Mouse (Mus musculus): ENCODE measurements at regions not wholly inside any gene's neighbourhood (a gene's known extent, or its start where the extent isn't known, plus 50 kb on each side); places are given as distances from the start of the nearest gene placed in this dataset.

DNA sequence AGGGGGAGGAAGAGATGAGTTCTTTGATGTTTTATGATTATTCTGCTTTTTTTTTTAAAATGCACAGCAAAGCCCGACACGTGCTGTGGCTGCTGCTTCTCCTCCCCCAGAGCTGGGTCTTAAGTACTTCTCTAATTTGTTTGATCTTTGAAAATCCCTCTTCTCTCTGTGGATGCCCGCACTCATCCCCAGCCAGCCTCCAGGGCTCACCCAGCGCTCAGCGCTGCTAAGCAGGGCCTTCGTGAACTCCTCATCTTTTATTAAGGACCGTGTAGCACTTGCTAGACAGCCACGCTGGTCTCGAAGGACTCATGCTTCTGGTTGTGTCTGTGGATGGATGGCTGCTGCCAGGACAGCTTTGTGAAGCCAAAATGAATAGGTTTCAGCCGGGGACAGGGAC, 72.9 kb upstream of the Kcng1 start:
- 31% methylated on average over 10 of the region's 10 CpGs for whole genome bisulfite sequencing
- H3K27ac ChIP-seq (ENCODE audit: control insufficient read depth, insufficient read depth, low read depth, low read length, poor library complexity), result no peak overlapping the region
- TF ChIP-seq CTCF (IDR thresholded peaks at IDR 0.05; ENCODE audit: control insufficient read depth, insufficient read depth, low read length) (no peak), POLR2A (IDR thresholded peaks at IDR 0.05; ENCODE audit: borderline replicate concordance, control insufficient read depth, low read depth, low read length) (no peak)
- peaks cover 2% of the 10 kb centered on the region; the same call in 1 of the 2 replicates for H3K4me1 ChIP-seq (ENCODE audit: control insufficient read depth, insufficient read depth, low read length)
- H3K4me3 ChIP-seq (replicated peaks; ENCODE audit: control insufficient read depth, low read depth, low read length), result no peak overlapping the region

DNA sequence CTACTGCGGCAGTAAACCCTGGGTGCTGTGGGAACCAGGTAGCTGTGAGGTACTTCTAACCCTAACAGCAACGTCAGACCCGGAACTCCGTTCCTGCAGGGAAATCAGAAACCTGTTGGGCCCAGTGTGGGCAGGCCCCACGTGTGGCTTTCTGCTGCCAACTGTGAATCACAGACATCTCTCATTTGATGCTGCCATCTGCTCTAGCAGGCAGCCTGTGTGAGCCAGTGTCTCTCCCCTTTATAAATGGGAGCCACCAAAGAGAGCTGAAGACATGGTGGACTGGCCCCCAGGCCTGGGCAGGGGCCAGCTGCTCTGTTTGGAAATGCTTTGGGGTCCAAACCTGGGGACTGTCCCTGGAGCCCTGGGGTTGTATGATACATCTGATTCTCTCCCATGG, 71.1 kb upstream of the Kcng1 start:
- peaks cover 2% of the 10 kb centered on the region; the same call in 1 of the 2 replicates for H3K4me1 ChIP-seq (ENCODE audit: control insufficient read depth, insufficient read depth, low read length)
- no peak for TF ChIP-seq POLR2A (IDR thresholded peaks at IDR 0.05; ENCODE audit: borderline replicate concordance, control insufficient read depth, low read depth, low read length)
- no peak for TF ChIP-seq CTCF (IDR thresholded peaks at IDR 0.05; ENCODE audit: control insufficient read depth, insufficient read depth, low read length)
- H3K27ac ChIP-seq (ENCODE audit: control insufficient read depth, insufficient read depth, low read depth, low read length, poor library complexity), result peak overlapping the region; percentile 4; the same call in 1 of the 2 replicates
- no peak overlapping the region for H3K4me3 ChIP-seq (replicated peaks; ENCODE audit: control insufficient read depth, low read depth, low read length)
- 10% methylated on average over 5 of the region's 5 CpGs for WGBS

- TF ChIP-seq POLR2A (IDR thresholded peaks at IDR 0.05; ENCODE audit: borderline replicate concordance, control insufficient read depth, low read depth, low read length), result no peak
- 3% methylated on average over 3 of the region's 3 CpGs for WGBS
- peaks cover 2% of the 10 kb centered on the region; the same call in 1 of the 2 replicates for H3K4me1 ChIP-seq (ENCODE audit: control insufficient read depth, insufficient read depth, low read length)
- H3K4me3 ChIP-seq (replicated peaks; ENCODE audit: control insufficient read depth, low read depth, low read length), result no peak overlapping the region
- H3K27ac ChIP-seq (ENCODE audit: control insufficient read depth, insufficient read depth, low read depth, low read length, poor library complexity), result peak overlapping the region; percentile 35; the same call in 1 of the 2 replicates
Observed at GRCm38 (mm10) chr2:168352194-168352593, 70.7 kb upstream of the Kcng1 start.

DNA sequence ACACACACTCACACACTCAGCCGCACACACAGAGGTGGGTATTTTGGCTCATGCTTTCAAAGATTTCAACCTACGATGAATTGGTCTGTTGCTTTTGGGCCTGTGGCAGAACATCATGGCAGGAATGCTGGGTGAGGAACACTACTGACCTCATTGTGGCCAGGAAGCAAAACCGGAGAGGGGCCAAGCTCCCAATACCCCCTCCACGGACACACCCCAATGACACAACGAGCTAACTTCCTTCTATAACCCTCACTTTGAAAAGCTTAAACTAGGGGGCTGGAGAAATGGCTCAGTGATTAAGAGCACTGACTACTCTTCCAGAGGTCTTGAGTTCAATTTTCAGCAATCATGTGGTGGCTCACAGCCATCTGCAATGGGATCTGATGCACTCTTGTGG, 63.8 kb upstream of the Kcng1 start:
- TF ChIP-seq POLR2A (IDR thresholded peaks at IDR 0.05; ENCODE audit: borderline replicate concordance, control insufficient read depth, low read depth, low read length) (no peak), CTCF (IDR thresholded peaks at IDR 0.05; ENCODE audit: control insufficient read depth, insufficient read depth, low read length) (no peak)
- Histone ChIP-seq H3K4me3 (replicated peaks; ENCODE audit: control insufficient read depth, low read depth, low read length) (no peak overlapping the region), H3K27ac (ENCODE audit: control insufficient read depth, insufficient read depth, low read depth, low read length, poor library complexity) (no peak overlapping the region), H3K4me1 (ENCODE audit: control insufficient read depth, insufficient read depth, low read length) (no peaks in the 10 kb centered on the region)
- 36% methylated on average over 5 of the region's 5 CpGs for WGBS

DNA sequence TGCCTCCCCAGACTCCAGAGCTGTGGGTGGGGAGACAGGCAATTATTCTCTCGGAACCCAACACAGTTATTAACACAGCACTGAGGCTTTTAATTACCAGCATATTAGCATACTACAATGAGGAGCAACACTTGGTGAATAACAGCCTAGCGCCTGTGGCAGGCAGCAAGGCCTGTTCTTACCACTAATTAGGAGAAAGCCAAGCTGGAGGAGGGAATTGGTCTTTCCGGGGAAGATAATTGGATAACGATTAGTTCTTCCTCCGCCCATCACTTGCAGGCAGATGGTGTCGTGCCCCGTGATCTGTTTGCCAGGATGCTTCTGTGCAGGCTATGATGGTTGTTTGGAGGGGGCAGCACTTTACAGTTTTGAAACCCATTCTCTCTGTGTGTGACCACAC, 62.2 kb upstream of the Kcng1 start:
- TF ChIP-seq POLR2A (IDR thresholded peaks at IDR 0.05; ENCODE audit: borderline replicate concordance, control insufficient read depth, low read depth, low read length) (no peak), CTCF (IDR thresholded peaks at IDR 0.05; ENCODE audit: control insufficient read depth, insufficient read depth, low read length) (no peak)
- 85% methylated on average over 7 of the region's 7 CpGs for WGBS
- H3K27ac ChIP-seq (ENCODE audit: control insufficient read depth, insufficient read depth, low read depth, low read length, poor library complexity), result no peak overlapping the region
- H3K4me3 ChIP-seq (replicated peaks; ENCODE audit: control insufficient read depth, low read depth, low read length), result no peak overlapping the region
- no peaks in the 10 kb centered on the region for H3K4me1 ChIP-seq (ENCODE audit: control insufficient read depth, insufficient read depth, low read length)

DNA sequence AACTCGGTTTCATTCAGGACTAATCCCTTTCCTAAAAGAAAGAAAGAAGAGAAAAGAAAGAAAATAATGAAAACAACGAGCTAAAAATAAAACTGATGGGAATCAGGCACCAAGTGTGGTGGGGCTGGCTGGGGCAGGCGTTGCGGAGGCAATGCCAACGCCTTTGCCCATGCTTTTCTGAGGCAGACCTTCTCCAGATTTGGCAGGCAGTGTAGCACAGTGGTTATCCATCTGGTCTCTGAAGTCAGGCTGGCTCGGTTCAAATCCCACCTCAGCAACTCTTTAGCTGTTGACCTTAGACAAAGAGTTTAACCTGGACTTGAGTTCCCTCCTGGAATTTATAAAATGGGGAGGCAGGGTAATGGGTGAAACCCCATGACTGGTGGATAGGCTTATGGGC, 57.3 kb upstream of the Kcng1 start:
- Histone ChIP-seq H3K4me1 (ENCODE audit: control insufficient read depth, insufficient read depth, low read length) (no peaks in the 10 kb centered on the region; the same call in 1 of the 2 replicates), H3K4me3 (replicated peaks; ENCODE audit: control insufficient read depth, low read depth, low read length) (no peak overlapping the region), H3K27ac (ENCODE audit: control insufficient read depth, insufficient read depth, low read depth, low read length, poor library complexity) (no peak overlapping the region)
- WGBS, result 81% methylated on average over 6 of the region's 6 CpGs
- TF ChIP-seq POLR2A (IDR thresholded peaks at IDR 0.05; ENCODE audit: borderline replicate concordance, control insufficient read depth, low read depth, low read length), result no peak
- no peak for TF ChIP-seq CTCF (IDR thresholded peaks at IDR 0.05; ENCODE audit: control insufficient read depth, insufficient read depth, low read length)

GRCm38 (mm10) chr2:168338382-168338781, 56.8 kb upstream of the Kcng1 start:
- TF ChIP-seq CTCF (IDR thresholded peaks at IDR 0.05; ENCODE audit: control insufficient read depth, insufficient read depth, low read length) (no peak), POLR2A (IDR thresholded peaks at IDR 0.05; ENCODE audit: borderline replicate concordance, control insufficient read depth, low read depth, low read length) (no peak)
- no peaks in the 10 kb centered on the region; the same call in 1 of the 2 replicates for H3K4me1 ChIP-seq (ENCODE audit: control insufficient read depth, insufficient read depth, low read length)
- 76% methylated on average over 4 of the region's 4 CpGs for WGBS
- no peak overlapping the region for H3K4me3 ChIP-seq (replicated peaks; ENCODE audit: control insufficient read depth, low read depth, low read length)
- no peak overlapping the region for H3K27ac ChIP-seq (ENCODE audit: control insufficient read depth, insufficient read depth, low read depth, low read length, poor library complexity)

DNA sequence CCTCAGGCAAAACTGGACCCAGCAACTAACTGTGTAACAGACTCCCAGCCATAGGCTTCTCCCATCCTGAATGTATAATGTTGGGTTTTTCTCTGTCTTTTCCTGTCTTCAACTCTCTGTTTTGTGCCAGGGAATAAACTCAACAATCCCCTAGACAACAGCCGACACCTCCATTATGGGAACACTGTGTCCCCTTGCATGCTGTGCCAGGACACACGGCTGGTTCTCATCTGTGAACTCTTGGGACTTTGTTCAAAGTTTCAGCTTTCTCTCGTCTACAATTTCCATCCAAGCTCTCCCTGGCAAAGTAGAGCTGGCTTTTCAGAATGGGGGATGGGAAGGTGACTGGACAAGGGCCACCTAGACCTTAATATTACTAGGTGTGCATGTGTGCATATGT, 56.1 kb upstream of the Kcng1 start:
- Histone ChIP-seq H3K4me3 (replicated peaks; ENCODE audit: control insufficient read depth, low read depth, low read length) (no peak overlapping the region), H3K4me1 (ENCODE audit: control insufficient read depth, insufficient read depth, low read length) (peaks cover 1% of the 10 kb centered on the region; the same call in 1 of the 2 replicates), H3K27ac (ENCODE audit: control insufficient read depth, insufficient read depth, low read depth, low read length, poor library complexity) (no peak overlapping the region)
- WGBS, result 74% methylated on average over 3 of the region's 3 CpGs
- TF ChIP-seq POLR2A (IDR thresholded peaks at IDR 0.05; ENCODE audit: borderline replicate concordance, control insufficient read depth, low read depth, low read length) (no peak), CTCF (IDR thresholded peaks at IDR 0.05; ENCODE audit: control insufficient read depth, insufficient read depth, low read length) (no peak)

GRCm38 (mm10) chr2:168335739-168336385, 54.3 kb upstream of the Kcng1 start:
- Histone ChIP-seq H3K4me1 (ENCODE audit: control insufficient read depth, insufficient read depth, low read length) (peaks cover 1% of the 10 kb centered on the region; the same call in 1 of the 2 replicates), H3K27ac (ENCODE audit: control insufficient read depth, insufficient read depth, low read depth, low read length, poor library complexity) (no peak overlapping the region), H3K4me3 (replicated peaks; ENCODE audit: control insufficient read depth, low read depth, low read length) (no peak overlapping the region)
- no peak for TF ChIP-seq CTCF (IDR thresholded peaks at IDR 0.05; ENCODE audit: control insufficient read depth, insufficient read depth, low read length)
- TF ChIP-seq POLR2A (IDR thresholded peaks at IDR 0.05; ENCODE audit: borderline replicate concordance, control insufficient read depth, low read depth, low read length), result no peak
- 34% methylated on average over 11 of the region's 11 CpGs for WGBS
